Mouse (Mus musculus) retina, embryonic 14.5 days (tissue): ENCODE measurements at regions not wholly inside any gene's neighbourhood (a gene's known extent, or its start where the extent isn't known, plus 50 kb on each side); places are given as distances from the start of the nearest gene placed in this dataset.

Experiments used
- DNase-seq: peaks from one replicate; pipeline ENCODE4 v3.0.0-alpha.2; 2015; ENCODE audit warnings: low spot score

DNA sequence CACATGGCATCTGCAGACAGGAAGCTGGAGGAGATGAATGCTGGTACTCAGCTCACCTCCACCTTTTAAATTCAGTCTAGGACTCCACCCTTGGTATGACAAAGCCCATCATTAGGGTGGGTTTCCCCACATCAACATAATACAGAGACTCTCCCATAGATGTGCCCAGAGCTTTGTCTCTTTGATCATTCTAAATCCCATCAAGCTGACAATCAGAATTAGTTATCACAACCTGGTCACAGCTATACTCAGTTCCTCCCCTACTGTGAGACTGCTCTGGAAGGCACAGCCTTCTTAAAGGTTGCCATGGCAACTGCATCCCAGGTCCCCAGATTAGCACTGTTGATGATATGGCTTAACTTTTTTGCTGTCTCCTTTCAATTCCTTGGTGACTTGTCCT is 184.3 kb upstream of the Tbx3 start:
- no peak for DNase-seq

DNA sequence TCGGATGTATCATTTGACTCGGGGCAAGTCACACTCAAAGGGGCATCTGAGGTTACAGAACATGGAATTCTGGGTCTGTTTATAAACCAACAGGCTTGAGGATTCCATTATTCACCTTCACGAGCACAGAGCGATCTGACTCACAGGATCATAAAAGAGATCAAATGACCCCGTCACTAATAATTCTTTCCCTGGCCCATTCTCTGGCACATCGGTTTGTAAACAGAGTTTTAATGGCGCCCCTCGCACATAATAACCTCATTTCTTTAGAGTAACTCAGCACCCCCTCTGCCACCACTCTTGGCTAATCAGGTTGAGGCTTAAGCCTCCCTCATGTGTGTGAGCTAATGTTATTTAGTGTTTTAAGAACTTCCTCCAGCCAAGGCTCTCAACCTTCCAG is 183.3 kb upstream of the Tbx3 start:
- DNase-seq, result no peak

- no peak for DNase-seq
These were observed 173.0 kb upstream of the Tbx3 start for GRCm38 (mm10) chr5:119497501-119497900.

DNA sequence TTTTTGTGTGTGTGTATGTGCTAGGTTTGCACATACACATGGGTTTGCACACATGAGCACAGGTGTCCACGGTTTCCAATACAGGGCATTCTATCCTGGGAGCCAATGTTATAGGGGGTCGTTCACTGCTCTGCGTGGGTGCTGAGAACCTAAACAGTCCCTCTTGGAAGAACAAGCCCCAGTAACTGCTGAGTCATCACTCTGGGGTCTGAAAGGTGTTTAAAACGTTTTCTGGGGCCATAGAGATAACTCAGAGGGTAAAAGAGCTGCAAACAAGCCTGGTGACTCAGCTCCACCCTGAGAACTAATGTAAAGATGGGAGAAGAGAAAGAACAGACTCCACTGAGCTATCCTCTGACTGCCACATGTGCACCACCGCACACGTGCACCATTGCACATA is 172.0 kb upstream of the Tbx3 start:
- DNase-seq, result no peak

GRCm38 (mm10) chr5:119507709-119508108 is 162.8 kb upstream of the Tbx3 start:
- no peak for DNase-seq

- DNase-seq, result no peak
These were observed 151.8 kb upstream of the Tbx3 start for GRCm38 (mm10) chr5:119518506-119519252.

GRCm38 (mm10) chr5:119524171-119524570 is 146.3 kb upstream of the Tbx3 start:
- DNase-seq, result no peak

DNA sequence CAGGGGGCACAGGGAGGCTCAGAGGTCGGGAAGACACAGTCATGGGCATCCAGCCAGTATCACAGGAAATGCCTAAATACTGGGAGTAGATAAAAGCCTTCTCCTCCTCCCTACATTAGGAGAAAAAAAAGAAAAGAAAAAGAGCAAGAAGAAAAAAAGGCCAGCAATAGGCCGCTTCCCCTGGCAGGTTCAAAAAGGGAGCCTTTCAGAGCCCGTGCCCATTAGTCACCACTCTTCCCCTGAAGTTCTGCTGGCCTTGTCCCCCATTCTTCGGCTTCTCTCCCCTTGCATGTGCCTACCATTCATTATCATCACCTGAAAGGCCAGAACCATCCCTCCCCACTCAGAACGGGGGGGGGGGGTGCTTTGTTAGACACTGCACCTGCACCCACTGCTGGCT is 144.5 kb upstream of the Tbx3 start:
- no peak for DNase-seq

- peak; percentile 73 for DNase-seq
These were observed 140.5 kb upstream of the Tbx3 start for GRCm38 (mm10) chr5:119530009-119530408.

DNA sequence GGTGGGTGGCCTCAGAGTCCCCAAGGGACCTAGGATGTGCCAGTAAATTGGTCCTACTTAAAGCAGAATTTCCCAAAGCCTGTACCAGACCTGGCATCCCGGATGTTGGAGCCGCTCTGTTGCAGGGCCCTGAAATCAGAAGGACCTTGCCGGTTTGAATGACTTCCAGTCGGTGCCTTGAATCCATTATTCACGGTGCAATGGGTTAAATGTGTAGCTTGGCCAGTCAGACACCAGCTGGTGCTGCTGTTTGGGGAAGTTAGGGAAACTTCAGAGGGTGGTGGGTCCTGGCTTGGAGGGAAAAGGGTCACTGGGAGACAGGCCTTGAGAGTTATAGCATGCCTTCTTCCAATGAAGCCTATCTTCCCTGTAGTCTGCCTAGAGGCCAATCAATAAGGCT is 135.5 kb upstream of the Tbx3 start:
- no peak for DNase-seq

- no peak for DNase-seq
These were observed 127.6 kb upstream of the Tbx3 start for GRCm38 (mm10) chr5:119542836-119543235.

DNA sequence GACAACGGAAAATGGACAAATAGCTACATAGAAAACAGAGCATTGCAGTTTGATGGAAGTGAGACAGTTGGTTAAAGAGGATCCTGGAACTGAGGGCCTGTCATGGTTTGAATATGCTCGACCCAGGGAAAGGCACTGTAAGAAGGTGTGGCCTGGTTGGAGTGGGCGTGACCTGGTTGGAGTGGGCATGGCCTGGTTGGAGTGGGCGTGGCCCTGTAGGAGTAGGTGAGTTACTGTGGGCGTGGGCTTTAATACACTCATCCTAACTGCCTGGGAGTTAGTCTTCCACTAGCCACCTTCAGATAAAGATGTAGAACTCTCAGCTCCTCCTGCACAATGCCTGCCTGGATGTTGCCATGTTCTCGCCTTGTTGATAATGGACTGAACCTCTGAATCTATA is 126.8 kb upstream of the Tbx3 start:
- DNase-seq, result no peak

- no peak for DNase-seq
These were observed 125.8 kb upstream of the Tbx3 start for GRCm38 (mm10) chr5:119544681-119545080.

DNA sequence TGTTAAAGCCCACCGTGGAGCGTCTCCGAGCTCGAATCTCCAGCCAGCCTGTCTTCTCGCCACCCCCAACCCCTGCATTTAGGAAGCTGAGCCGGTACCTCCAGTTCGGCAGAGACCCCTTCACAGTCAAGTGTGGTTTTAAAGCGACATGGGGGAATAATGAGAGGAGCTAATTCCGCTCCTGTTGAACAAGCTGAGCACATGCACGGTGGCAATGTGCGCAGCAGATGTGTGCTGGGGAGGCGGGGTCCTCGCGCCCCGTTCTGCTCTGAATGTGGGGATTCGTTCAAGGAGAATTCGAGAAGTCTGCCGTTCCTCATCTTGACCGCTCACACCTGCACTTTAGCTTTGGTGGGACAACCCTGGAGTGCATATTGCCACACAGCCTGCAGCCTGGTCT is 123.4 kb upstream of the Tbx3 start:
- no peak for DNase-seq

DNA sequence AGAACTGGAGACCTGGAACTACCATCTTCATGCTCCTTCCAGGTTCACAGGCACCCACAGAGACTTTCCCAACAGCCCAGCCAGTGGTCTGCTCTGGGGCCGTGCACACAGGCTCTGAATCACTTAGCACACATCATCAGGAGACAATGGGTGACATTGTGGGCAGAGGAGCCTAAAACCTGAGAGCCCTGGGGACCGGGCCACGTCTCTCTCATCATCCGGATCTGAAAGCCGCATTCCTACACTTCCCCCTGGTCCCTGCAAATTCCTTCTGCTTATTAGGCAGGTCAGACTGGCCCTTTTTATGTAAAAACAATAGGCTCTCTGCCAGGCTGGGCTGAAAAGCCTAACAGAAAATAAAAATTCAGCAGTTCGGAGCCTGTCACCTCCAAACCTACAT is 119.6 kb upstream of the Tbx3 start:
- no peak for DNase-seq

GRCm38 (mm10) chr5:119553469-119553868 is 117.0 kb upstream of the Tbx3 start:
- DNase-seq, result no peak

DNA sequence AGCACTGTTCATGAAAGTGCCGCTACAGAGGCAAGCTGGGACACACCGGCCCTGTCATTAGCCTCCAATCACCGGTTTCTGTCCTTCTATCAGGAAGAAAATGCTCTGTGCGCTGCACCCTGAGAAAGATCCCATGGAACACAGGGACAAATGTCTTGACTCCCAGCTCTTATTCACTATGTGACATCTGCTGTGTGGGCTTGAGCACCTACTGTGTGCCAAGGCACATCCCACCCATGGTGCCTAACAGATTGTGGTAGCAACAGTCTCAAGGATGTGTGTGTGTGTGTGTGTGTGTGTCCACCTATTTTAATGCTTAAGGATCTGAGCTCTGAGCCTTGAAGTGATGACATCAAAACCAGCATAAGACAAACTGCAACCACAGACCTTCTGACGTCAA is 113.4 kb upstream of the Tbx3 start:
- no peak for DNase-seq

GRCm38 (mm10) chr5:119559696-119560095 is 110.8 kb upstream of the Tbx3 start:
- DNase-seq, result peak; percentile 79

- DNase-seq, result no peak
These were observed 110.1 kb upstream of the Tbx3 start for GRCm38 (mm10) chr5:119560392-119560791.

GRCm38 (mm10) chr5:119561531-119561930 is 108.9 kb upstream of the Tbx3 start:
- peak; percentile 60 for DNase-seq

DNA sequence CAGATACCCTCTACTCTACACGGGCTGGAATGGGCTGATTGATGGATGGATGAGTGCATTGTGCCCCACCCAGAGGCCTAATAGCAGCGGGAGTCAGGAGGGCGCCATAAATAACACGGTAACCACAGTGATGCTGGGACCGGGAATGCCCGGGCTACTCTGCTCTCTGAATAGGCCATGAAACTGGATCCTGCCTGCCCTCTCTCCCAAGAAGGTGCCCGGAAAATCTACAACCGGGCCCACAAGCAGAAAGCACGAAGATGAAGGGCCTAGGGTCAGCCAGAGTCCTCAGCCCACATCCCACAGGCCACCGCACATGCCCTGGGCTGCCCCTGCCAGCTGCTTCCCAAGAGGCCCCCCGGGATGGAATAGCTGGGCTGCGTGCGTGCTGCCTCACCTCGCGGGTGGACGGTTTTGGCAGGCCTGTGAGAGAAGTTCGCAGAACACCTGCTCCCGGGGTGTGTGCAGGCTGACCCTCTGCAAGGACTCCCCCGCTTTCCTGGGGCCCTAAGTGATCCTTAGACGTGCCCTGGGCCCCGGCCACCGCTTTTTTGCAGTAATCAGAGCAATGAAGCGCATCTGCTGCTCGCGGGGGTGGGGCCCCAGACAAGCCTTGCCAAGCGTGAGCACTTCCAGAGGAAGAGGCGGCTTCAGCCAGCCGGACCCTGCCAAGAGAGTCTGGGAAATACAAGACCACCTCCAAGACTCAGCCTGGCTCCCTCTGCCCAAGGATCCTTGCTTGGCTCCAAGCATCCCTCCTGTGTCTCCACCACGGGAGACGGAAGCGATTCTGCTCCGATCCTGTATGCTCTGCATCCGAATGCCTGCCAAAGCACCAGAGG is 106.7 kb upstream of the Tbx3 start:
- peak; percentile 62 for DNase-seq

GRCm38 (mm10) chr5:119567639-119568038 is 102.8 kb upstream of the Tbx3 start:
- no peak for DNase-seq

DNA sequence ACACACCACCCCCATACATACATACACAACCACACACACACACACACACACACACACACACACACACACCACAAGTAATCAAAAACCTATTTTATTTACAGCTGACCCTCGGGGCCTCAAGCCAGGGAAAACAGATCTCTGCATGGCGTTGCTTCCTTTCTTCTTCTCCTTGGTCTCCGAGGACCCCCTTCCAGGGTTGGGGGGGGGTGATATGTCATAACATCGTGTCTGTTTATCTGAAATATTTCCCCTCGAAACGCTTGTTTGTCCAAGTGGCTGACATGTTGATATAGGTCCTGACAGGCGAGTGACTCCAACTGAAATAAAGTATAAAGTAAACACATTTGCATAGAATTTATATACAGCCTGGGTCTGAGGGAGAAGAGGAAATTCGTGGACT is 100.4 kb upstream of the Tbx3 start:
- DNase-seq, result no peak

GRCm38 (mm10) chr5:119571644-119572043 is 98.8 kb upstream of the Tbx3 start:
- DNase-seq, result no peak
